Mouse (Mus musculus): ENCODE results near the gene Nubp2.
A peak's percentile ranks its signal among the peaks of the same experiment; 100 is the strongest.

GRCm38 (mm10) chr17:24902671-24903474, 16.7 kb upstream of the Nubp2 start:
- TF ChIP-seq CTCF (IDR thresholded peaks at IDR 0.05; ENCODE audit: borderline replicate concordance, extremely low read depth, insufficient read depth, insufficient read length) (peak; percentile 40; the same call in 1 of the 2 replicates), POLR2A (IDR thresholded peaks at IDR 0.05; ENCODE audit: borderline replicate concordance, extremely low read depth, insufficient read depth, insufficient read length, poor library complexity, severe bottlenecking) (no peak)
